Mouse (Mus musculus) midbrain, postnatal 0 days (tissue): Measurements from ENCODE around the gene Anks1. TPM values are rescaled to one million over a fixed set of nuclear protein-coding genes. Genes with fewer than 3 reads are reported as not detected.

Experiments used
- ATAC-seq: fragments of 200-750 bp; cut with Nextera tagmentation; 2 replicates; pipeline ENCODE4 v1.8.0; 2017; ENCODE audit warnings: moderate number of reproducible peaks, mild to moderate bottlenecking, moderate TSS enrichment, moderate library complexity; ENCODE audit not compliant: low FRiP score
- DNase-seq: peaks from one replicate; pipeline ENCODE4 v3.0.0-alpha.2; 2015; ENCODE audit warnings: low spot score
- H3K27ac ChIP-seq: fragments of 300-500 bp; sonication (generic); 2 replicates; pipeline ENCODE4 v1.5.1; 2014; ENCODE audit warnings: low read depth, mild to moderate bottlenecking, low read length, mixed read lengths
- H3K27me3 ChIP-seq: fragments of 300-500 bp; sonication (generic); 2 replicates; pipeline ENCODE4 v1.6.1; 2014; ENCODE audit warnings: low read length, control low read depth, mixed read lengths; ENCODE audit not compliant: insufficient read depth
- H3K36me3 ChIP-seq: fragments of 300-500 bp; sonication (generic); 2 replicates; pipeline ENCODE4 v1.6.1; 2014; ENCODE audit warnings: low read length, control low read depth, mixed read lengths; ENCODE audit not compliant: insufficient read depth
- H3K4me1 ChIP-seq: fragments of 300-500 bp; sonication (generic); 2 replicates; pipeline ENCODE4 v1.6.1; 2014; ENCODE audit warnings: mild to moderate bottlenecking, control low read depth, antibody characterized with exemption, low read length, mixed read lengths; ENCODE audit not compliant: insufficient read depth
- H3K4me2 ChIP-seq: fragments of 300-500 bp; sonication (generic); 2 replicates; pipeline ENCODE4 v1.6.1; 2014; ENCODE audit warnings: low read depth, mild to moderate bottlenecking, low read length, mixed read lengths; ENCODE audit not compliant: poor library complexity, severe bottlenecking
- H3K4me3 ChIP-seq: fragments of 300-500 bp; sonication (generic); 2 replicates; pipeline ENCODE4 v1.5.1; 2014; ENCODE audit warnings: low read depth, mild to moderate bottlenecking, low read length, moderate library complexity
- H3K9ac ChIP-seq: fragments of 300-500 bp; sonication (generic); replicated peaks from 2 replicates; pipeline ENCODE4 v1.6.1; 2014; ENCODE audit warnings: mild to moderate bottlenecking, low read length, moderate library complexity, mixed read lengths; ENCODE audit not compliant: poor library complexity, severe bottlenecking
- H3K9me3 ChIP-seq: fragments of 300-500 bp; sonication (generic); 2 replicates; pipeline ENCODE4 v1.6.1; 2016; ENCODE audit warnings: low read length, control low read depth
- CTCF ChIP-seq: IDR thresholded peaks from 2 replicates; pipeline ENCODE4 v1.5.1; 2016; ENCODE audit warnings: antibody characterized with exemption, mild to moderate bottlenecking
- WGBS: fragments of 180-500 bp; shearing (Covaris S2); extraction: QIAGEN DNeasy Blood & Tissue Kit; methylation state at CpG from one replicate; pipeline ENCODE4 v1.1.7; 2014; 5-methylcytosine and 5-hydroxymethylcytosine counted together
- polyA plus RNA-seq: library from polyadenylated mRNA; unstranded; fragments of >200 nt; fragmentation: Nextera tagmentation; extraction: Ambion mirVana; gene quantifications from 2 replicates; pipeline ENCODE4 v1.2.1, GENCODE M21; 2015
- total RNA-seq: library from RNA; depleted of rRNA; stranded (reverse); fragments of >200 nt; gene quantifications from 2 replicates; pipeline ENCODE4 v1.2.3, GENCODE M21; 2014

The Anks1 gene
- total and polyA plus RNA-seq, 2 experiments from 2014 or later = 44.1 to 109 TPM

DNA sequence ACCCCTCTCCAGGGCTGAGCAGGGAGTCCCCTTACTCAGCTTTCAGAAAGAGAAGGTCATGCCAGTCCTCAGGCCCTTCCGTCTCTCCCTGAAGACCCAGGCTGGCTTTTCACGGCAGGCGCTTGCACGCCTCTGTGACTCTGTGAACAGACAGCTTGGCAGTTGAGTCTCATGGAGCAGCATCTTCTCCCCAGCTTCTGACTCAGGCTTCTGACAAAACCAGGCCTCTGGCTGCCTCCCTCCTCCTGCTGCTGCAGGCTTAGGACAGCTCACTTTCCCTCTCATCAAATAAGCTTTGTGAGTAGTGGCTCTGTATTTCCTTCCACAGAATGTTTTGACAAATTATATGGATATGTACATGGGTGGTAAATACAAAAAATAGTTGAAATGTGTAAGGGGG is 91.3 kb downstream of the Anks1 start:
- no peak for TF ChIP-seq CTCF
- Histone ChIP-seq H3K27me3 (no peaks in the 10 kb centered on the region), H3K27ac (no peak overlapping the region), H3K4me1 (no peaks in the 10 kb centered on the region), H3K4me2 (no peak overlapping the region), H3K4me3 (no peak overlapping the region), H3K36me3 (peaks cover 23% of the 10 kb centered on the region; the same call in 1 of the 2 replicates), H3K9me3 (no peaks in the 10 kb centered on the region), H3K9ac (no peak overlapping the region)
- WGBS = 42% methylated on average over 4 of the region's 4 CpGs
- DNase-seq (no peak), ATAC-seq (no peak)

DNA sequence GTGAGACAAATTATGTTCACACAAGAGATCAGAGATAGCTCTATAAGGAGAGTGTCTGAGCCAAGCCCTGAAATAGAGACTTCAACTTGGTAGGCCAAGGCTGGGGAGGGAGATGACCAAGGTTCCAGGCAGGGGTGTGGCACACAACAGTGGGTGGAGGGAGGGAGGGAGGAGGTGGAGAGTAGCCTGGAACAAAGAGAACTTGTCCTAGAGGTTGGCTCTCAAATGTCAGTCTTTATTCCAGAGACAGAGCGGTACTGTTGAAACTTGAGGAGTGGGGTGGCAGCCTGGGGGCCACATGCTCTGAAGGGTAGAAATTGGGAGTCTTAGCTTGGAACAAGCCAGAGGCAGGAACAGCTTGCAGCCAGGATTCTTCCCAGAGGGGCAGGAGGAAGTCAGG is 91.7 kb downstream of the Anks1 start:
- H3K4me1 ChIP-seq = no peaks in the 10 kb centered on the region
- H3K9ac ChIP-seq = no peak overlapping the region
- H3K27ac ChIP-seq = no peak overlapping the region
- H3K4me3 ChIP-seq = no peak overlapping the region
- ATAC-seq = no peak
- H3K27me3 ChIP-seq = no peaks in the 10 kb centered on the region
- peaks cover 19% of the 10 kb centered on the region; the same call in 1 of the 2 replicates for H3K36me3 ChIP-seq
- no peak overlapping the region for H3K4me2 ChIP-seq
- H3K9me3 ChIP-seq = no peaks in the 10 kb centered on the region
- no peak for DNase-seq
- 67% methylated on average over 1 of the region's 1 CpGs for WGBS
- no peak for TF ChIP-seq CTCF

DNA sequence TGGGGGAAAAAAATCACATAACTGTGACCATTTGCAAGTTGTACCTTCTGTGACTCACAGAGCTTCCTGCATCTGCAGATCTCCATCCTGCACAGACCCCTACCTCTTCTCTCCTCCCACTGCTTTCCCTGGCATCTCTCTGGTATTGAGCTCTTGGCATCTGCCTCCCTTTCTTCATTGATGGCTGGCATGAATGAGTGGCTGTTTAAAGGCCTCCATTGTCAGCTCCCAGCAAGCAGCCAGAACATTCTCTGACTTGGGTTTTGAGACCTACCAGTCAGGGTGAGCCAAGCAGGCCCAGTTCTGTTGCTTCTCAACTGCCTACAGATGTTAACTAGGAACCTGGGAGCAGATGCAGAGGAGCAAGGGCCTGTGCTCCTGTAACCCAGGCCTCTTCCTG is 96.3 kb downstream of the Anks1 start:
- Histone ChIP-seq H3K9me3 (no peaks in the 10 kb centered on the region), H3K4me2 (no peak overlapping the region), H3K9ac (no peak overlapping the region), H3K27ac (0 out of 2 replicates have a peak overlapping the region, but pooled peaks have one; percentile 2), H3K36me3 (peaks cover 17% of the 10 kb centered on the region), H3K27me3 (no peaks in the 10 kb centered on the region), H3K4me3 (no peak overlapping the region), H3K4me1 (no peaks in the 10 kb centered on the region)
- ATAC-seq = no peak
- no peak for TF ChIP-seq CTCF
- DNase-seq = peak; percentile 67

DNA sequence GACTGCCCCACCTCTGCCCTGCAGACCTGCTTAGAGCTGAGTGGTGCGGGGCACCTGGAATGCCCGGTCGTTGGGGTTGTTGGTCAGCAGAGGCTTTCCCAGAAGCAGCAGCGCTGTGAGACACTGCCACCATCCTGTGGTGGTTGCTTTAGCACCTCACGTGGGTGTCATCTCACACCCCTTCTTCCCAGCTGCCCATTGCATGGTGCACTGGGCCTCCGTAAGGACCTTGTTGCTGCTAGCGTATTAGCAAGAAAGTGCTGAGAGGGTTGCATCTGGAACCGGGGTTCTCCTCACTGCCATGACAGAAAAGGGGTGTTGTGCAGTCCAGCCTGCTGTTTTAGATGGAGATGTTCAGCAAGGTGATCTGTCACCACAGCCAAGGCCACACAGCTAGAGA is 97.1 kb downstream of the Anks1 start:
- DNase-seq (no peak), ATAC-seq (no peak)
- no peaks in the 10 kb centered on the region for H3K9me3 ChIP-seq
- TF ChIP-seq CTCF = no peak
- no peak overlapping the region for H3K4me2 ChIP-seq
- H3K4me1 ChIP-seq = no peaks in the 10 kb centered on the region
- no peak overlapping the region for H3K4me3 ChIP-seq
- WGBS = 84% methylated on average over 8 of the region's 8 CpGs
- peaks cover 18% of the 10 kb centered on the region for H3K36me3 ChIP-seq
- H3K27ac ChIP-seq = peak overlapping the region; percentile 2; the same call in 1 of the 2 replicates
- no peaks in the 10 kb centered on the region for H3K27me3 ChIP-seq
- H3K9ac ChIP-seq = no peak overlapping the region

DNA sequence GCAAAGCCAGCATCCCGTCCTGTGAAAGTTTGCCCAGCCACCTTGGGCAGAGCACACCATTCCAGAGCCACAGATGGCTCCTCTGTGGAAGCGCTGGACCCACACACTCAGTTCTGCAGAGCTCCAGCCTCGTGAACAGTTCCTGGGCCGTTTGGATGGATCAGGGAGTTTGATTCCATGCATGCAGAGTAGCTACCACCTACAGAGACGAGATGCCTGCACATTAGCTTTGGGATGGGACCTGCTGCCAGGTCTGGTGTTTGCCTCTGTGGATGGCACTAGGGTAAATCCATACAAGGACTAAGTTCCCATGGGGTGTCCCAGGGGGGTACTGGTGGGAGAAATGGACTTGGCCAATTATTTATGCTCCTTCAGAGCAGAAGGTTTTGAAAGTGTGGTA is 97.5 kb downstream of the Anks1 start:
- ATAC-seq = 0 out of 2 replicates have a peak, but pooled peaks have one; percentile 8
- DNase-seq = peak; percentile 32
- no peak for TF ChIP-seq CTCF
- Histone ChIP-seq H3K9me3 (no peaks in the 10 kb centered on the region), H3K4me3 (no peak overlapping the region), H3K27ac (peak overlapping the region; percentile 7; the same call in 1 of the 2 replicates), H3K27me3 (no peaks in the 10 kb centered on the region), H3K9ac (no peak overlapping the region), H3K4me2 (no peak overlapping the region), H3K4me1 (no peaks in the 10 kb centered on the region), H3K36me3 (peaks cover 20% of the 10 kb centered on the region)
- WGBS = 54% methylated on average over 5 of the region's 5 CpGs

DNA sequence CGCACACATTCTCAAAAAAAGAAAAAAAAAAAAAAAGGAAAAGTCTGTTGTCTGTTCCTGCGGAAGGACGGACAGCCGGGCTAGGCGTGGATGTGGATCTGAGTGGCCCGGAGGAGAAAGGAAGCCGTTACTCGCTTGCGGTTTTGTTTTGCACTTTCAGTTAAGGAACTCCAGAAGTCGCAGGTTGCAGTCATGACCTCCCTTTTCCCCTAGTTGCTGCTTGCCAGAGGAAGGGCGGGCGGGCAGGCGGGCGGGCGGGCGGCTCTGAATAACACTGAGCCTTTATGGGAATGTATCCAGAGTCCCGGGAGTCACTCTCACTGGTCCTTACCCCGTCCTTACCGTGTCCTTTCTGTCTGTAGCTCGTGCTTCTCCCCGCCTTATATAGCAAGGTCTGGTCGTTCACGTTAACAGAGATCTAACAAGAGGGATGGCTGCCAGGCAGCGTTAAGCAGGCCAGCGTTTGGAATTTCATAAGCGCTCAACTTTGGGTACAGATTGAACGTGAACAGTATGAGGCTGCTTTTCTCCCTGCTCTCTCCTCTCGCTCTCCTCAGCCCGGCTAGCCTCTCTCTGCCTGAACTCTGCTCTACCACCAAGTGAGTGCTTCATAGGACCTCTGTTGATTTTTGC is 98.2 kb downstream of the Anks1 start:
- H3K9me3 ChIP-seq = no peaks in the 10 kb centered on the region
- no peak overlapping the region for H3K4me3 ChIP-seq
- H3K4me2 ChIP-seq = peak overlapping the region; percentile 26
- 0 out of 2 replicates have a peak overlapping the region, but pooled peaks have one; percentile 0 for H3K9ac ChIP-seq
- no peaks in the 10 kb centered on the region for H3K4me1 ChIP-seq
- H3K27me3 ChIP-seq = no peaks in the 10 kb centered on the region
- 30% methylated on average over 29 of the region's 29 CpGs for WGBS
- no peak for TF ChIP-seq CTCF
- peak overlapping the region; percentile 7; the same call in 1 of the 2 replicates for H3K27ac ChIP-seq
- DNase-seq (peak; percentile 48), ATAC-seq (no peak)
- peaks cover 20% of the 10 kb centered on the region for H3K36me3 ChIP-seq
